Mouse (Mus musculus) thymus, postnatal 36 days (tissue): Measurements from ENCODE around the gene Armc10.
"Not testable (repeated sequence)": the region's sequence is repeated elsewhere in the genome, so short reads cannot be mapped to it uniquely, and the experiment has no call there.

Source experiments
- DNase-seq, 2 experiments: peaks; one replicate each; pipeline ENCODE4 v3.0.0; 2022; ENCODE audit warnings: mixed read lengths in 2 of 2

The Armc10 gene

DNA sequence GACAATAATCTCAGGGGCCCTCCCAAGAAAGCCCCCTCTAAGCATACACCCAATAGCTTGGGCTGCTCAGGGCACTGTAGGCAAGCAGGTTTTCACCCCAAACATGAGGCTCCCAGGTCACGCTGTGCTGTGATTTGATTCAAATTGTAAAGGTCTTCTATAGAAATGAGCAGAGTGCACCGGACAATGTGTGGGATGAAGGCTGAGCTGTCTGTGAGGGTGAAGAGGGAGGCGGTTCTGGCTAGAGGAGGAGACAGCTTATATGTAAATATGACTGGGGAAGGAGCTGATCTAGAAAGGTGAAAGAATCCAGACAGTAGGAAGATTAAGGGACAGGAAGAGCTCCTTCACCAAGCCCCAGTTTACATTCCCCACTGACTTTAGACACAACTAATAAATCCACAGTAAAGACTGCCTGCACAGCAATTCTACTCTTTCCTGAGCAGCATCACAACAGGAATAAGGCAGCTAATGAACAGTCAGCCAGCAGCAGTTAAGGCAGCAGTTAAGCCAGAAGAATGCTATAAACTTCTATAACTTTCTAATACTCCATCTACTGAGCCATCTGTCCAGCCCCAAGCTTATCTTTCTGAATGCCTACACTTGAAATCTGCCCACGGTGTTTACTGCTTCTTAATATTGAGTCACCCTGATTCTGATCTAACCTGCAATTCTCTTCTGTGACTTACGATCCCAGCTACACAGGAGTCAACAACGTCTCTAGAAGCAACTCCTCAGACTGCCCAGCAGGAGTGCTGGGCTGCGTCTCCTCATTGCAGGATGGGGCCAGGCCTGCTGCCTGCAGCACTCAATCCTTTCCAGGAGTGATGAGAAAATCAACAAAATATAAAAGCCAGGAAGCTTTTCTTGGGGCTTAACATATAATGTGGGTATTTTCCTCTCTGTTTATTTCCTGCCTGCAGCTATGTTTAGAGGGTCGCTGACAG is 21.9 kb downstream of the Armc10 start:
- DNase-seq, result no peak

DNA sequence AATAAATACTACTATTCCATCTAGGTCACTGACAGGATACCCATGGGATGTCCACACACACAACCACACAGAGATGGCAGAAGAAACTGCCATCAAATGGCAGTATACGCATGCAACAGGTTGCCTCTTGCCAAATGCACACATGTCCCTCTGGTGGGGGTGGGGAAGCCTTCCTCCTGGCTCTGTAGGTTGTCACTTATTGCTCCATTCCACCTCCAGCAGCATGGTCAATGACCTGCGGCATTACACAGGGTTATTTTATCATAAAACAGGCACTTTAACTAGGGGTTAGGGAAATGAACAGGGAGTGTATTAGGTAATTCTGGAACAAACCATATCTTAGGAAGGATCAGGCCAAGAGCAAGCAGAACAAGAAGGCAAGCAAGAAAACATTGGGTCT is 23.7 kb downstream of the Armc10 start:
- DNase-seq, result no peak

DNA sequence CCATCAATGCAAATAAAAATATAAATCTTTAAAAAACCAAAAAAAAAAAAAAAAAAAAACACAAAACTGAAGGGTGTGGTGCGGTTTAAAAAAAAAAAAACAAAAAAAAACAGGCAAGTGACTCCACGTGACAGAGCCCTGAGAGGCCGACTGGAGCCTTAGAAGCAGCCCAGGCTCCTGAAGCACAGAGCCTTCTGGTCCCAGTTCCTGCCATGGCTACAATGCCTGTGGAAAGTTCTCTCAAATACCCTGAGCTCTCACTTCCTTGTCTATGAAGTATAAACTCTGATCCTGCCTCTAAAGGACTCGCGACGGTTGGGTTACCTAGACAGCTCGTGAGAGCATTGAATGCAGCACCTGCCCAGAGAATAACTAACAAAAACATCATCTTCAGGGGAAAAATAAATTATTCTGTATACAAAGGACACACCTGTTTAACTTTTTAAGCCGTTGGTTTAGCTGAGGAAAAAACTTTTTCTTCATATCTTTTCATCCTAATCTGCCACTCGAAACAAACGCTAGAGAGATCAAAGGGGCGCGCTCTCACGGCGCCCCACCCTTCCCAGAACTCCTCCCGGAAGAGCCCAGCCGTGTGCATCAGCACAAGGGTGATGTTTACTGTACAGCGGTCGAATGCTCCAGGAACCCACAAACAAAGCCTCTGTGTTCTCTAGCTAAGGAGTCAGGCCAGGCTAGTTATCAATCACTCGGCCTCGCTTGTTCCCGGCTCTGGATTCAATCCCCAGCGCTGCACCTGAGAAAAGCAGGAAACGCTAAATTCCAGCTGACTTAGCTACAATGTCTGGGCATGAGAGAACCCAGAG is 27.4 kb downstream of the Armc10 start:
- DNase-seq, result peak; percentile 43 to 66

DNA sequence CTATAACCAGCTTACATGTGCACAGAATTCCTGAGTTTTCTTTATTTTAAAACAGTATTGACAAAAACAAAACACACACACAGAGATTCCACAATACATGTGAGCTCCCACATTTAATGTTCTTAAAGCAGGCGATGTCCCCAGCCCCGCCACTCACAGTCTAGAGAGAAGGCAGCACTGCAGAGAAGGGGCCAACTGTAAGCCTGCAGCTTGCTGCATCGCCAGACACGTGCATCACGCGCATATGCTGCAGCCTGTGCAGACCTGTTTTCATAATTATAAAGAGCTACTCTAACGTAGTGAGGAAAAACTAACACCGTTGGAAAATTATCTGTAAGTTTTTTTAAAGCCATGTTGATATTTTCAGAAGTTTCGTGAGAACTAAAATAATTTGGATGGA is 28.1 kb downstream of the Armc10 start:
- DNase-seq, result peak in 1 of 2 experiments; percentile 29

DNA sequence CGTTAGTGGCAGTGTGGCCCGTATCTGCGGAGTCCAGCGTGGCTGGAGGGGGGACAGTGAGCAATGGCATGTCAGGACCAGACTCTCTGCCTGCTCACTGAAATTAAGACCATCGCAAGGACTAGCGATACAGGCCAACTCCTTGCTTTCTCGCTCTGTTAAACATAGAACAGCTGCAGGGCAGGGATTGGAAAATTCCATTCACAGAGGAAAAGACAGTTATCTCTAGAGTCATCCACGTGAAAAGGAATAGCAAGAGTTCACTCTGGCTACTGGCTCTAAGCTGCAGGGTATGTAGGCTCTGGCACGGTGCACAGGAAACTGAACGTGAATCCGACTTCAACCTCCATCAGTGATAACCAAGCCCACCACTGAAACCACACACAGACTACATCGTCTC is 29.4 kb downstream of the Armc10 start:
- DNase-seq, result no peak

DNA sequence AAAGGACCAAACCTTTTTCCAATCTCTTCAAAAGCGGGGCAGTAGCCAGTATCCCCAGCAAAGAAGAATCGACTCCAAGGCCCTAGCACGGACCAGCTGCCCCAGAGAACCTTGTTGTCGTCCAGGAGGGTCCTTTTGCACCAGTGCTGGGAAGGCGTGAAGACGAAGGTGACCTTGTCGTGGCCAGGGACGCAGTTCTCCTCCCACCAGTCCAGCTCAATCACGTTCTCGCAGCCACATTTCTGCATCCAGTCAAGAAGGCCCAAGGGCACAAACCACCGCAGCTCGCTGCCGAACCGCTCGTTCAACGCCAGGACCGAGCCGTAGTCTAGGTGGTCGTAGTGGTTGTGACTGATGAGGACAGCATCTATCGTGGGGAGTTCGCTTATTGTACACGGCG is 29.9 kb downstream of the Armc10 start:
- DNase-seq, result no peak

DNA sequence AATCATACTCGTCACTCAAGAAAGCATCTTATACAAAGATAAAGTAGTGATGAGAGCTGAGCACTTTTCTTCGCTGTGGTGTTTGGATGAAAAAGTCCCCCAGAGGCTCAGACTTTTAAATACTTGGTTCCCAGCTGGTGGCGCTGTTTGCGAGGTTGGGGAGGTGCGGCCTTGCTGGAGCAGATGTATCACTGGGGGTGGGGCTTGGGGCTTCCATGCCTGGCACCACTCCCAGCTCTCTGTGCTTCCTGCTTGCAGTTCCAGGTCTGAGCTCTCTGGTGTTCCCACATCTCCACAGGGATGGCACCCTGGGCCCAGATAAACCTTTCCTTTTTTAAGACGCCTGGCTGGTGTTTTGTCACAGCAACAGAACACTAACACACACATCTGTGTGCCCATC is 32.3 kb downstream of the Armc10 start:
- DNase-seq, result no peak

DNA sequence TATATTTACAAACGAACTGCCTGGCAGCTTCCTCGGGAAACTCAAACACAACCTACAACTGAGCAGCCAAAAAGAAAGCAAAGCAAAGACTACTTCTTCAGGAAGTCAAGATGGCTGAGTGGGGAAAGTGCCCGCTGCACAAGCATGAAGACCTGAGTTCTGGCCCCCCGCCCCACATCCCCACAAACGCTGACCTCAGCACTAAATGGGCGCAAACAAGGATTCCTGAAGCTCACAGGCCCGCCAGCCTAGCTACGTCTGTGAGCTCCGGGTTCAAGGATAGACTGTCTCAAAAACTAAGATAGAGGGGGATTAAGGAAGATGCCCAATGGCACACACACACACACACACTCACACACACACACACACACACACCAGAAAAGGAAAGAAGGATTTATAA is 32.8 kb downstream of the Armc10 start:
- DNase-seq, result no peak

DNA sequence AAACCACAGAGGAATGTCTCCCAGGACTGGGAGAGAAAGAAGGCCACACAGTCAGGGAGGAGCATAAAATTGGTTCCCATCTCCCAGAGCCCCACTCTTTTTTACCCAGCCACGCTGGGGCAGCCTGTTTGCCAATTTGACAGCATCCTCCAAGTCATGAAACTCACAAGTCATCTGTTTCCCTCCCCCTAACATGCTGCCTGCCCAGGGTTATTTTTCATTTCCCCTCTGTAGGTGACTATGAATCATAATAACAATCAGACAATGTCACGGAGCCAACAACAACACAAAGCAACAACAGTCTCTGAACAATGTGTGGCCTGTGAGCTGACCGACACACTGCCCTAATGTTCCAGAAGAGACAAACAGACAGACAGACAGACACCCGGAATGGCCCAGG is 34.4 kb downstream of the Armc10 start:
- DNase-seq, result no peak

DNA sequence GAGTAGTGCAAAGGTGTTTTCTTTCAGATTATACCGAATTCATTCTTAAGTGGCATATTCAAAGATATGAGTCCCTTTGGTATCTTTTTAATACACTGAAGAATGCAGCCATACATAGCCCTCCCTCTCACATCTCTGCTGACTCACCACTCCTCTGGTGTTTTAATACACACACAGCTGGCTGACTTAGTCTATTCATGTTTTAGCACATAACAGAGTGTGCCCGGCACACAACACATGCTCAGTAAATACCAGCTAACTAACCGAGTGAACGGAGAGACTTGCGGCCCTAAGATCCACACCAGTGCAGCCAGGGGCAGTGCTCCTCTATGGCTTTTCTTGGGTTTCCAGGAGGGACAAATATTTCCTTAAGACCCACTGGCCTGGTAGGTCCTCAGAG is 35.3 kb downstream of the Armc10 start:
- no peak for DNase-seq

DNA sequence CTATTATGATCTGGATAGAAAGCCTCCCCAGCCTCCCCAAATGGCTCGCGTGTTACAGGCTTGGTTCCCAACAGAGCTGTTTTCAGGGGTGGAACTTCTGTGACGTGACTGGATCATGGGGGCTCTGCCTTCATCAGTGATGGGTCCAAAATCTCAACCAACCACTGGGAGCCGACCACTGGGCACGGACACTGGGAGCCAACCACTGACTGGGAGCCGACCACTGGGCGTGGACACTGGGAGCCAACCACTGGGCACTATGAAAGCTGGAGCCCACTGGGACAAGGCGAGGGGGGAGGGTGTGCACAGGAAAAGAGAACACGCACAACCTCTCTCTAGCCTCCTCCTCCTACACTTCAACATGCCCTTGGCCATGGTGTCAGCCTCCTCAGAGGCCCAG is 38.2 kb downstream of the Armc10 start:
- DNase-seq, result no peak

DNA sequence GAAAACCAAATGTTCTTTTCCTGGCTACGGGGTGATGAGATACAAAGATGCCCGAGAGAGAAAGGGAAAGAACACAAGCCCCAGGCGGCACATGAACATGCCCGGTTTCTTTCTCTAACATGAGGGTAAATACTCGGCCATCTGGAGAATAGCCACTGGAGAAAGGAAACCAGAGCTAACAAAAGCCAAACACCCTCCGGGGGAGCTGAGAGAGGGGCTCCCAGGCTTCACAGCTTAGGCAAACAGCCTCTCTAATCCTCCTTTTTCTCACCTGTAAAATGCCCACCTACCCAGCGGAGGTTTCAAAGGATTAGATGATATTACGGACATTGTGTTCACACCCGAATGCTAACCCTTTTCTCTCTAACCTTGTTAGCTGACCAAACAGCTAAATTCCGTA is 39.4 kb downstream of the Armc10 start:
- no peak for DNase-seq

DNA sequence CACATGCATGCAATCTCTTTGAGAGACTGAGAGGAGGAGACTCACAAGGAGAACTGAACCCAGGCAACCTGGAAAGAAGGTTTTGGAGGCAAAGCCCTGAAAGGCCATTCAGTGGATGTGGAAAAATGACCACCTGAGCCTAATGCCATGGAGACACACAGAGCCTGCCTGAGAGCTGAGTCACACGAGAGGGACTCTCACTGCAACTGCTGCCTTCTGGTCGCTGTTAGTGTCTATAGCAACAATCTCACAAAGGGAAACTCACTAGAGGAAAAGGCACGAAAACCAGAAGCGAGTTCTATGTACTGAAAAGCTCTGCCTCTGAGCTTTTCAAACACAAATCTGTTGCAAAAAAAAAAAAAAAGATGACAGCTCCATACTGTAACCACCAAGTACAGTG is 41.4 kb downstream of the Armc10 start:
- DNase-seq, result no peak

DNA sequence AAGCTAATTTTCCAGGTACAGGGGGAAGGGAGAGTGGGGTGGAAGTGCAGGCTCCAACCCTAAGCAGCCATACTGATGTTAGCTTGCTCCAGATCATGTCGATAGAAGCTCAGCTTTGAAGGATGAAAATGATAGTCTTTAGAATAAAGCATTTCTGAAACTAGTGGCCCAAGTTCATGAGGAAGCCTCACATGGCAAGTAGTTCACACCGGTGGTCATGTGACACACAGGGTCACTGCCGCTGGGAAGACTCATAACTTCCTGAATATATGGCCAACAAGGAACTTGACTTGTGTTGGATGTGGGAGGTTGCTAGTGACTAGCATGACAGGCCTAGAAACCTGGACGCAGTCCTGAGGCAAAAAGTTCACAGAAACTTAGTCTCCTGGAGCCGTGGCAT is 46.6 kb downstream of the Armc10 start:
- no peak for DNase-seq

DNA sequence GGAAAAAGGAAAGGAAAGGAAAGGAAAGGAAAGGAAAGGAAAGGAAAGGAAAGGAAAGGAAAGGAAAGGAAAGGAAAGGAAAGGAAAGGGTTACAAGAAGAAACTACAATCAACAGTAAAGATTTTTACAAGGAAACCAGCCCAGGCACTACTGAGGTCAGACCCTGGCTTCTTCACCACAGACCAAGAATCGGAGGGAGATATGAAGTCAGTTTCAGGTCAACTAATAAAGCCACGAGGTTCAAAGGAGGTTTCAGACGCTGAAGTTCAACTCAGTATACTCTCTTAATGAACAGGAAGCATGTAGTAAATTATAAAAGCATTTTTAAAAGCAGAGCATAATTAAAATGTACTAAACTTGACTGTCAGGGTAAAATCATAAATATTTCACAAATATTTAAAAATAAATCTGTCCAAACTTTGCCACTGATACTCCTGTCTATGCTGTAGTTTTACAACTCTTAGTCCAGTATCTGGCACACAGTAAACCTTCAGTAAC is 47.8 kb downstream of the Armc10 start:
- no peak for DNase-seq

DNA sequence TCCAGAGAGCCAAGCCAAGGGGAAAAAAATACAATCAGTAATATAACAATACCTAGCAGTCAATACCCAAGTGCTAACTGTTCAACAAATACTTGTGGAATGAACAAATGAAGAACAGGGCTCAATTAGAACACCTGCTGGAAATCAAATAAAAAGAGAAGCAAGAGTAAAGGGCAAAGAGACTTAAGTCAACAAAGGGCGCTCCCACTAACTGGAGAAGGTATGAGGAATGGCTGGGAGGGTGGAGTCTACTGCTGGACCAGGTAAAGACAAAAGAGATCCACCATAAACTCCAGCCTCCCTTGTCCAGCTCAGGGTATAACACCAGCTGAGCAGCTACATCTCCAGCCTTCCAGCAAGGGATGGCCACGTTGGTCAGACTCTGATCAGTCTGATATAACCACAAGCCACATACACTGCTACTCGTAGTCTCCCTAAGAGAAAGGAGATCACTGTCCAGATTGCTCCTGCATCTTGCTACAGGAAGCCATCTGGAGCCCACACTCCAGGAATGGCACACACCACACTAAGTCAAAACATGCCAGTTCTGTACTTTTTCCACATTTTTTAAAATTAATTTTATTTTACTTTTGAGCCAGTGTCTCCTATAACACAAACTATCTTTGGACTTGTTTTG is 49.4 kb downstream of the Armc10 start:
- DNase-seq, result no peak

DNA sequence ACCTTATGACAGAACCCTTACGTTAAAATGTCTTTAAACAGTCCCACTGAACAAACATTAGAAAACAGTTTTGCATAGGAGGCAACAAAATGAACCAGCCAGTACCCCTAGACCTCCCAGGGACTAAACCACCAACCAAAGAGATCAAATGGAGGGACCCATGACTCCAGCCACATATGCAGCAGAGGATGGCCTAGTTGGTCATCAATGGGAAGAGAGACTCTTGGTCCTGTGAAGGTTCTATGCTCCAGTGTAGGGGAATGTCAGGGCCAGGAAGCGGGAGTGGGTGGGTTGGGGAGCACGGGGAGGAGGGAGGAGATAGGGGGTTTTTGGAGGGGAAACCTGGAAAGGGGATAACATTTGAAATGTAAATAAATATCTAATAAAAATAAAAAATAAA is 53.9 kb downstream of the Armc10 start:
- DNase-seq, result not testable (repeated sequence)

DNA sequence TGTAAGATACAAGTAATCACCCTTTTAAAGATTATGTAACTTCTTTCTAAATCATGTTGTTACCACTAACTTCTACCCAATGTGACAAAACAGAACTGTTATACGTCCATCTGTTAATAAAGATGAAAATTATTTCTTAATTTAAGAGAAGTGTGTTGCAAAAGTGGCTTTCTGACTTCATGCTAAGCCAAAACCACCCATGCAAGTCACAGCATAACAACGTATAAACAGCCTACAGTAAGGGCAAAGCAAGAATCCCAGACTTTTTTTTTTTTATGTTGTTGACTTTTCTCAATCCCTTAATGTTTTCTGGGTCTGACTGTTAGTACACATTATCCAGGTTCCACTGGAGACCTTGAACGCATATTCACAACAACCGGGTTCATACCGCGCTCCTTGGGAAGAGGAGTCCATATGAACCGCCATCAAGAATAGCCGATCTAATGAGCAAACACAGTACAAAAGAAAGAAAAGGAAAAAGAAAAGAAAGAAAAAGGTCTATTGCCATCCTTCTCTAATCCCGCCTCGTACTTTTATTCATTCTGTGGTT is 54.7 kb downstream of the Armc10 start:
- DNase-seq, result no peak

DNA sequence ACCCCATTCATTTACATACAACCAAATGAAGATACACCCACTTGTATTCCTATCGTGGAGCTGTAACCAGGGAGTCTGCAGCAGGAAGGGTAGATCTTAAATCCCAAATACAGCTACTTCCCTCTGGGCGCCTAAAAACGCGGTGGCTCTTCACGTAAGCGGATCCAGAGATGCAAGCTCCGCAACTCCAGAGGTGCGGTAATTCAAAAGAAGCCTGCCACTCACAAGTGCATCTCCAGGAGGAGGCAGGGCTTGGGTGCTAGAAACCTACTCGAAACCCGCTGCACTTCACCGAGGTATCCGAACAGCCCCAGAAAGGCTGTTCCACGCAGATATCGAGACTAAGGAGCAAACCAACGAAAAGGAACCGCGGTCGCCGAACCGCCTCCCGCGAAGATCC is 55.3 kb downstream of the Armc10 start:
- DNase-seq, result no peak

DNA sequence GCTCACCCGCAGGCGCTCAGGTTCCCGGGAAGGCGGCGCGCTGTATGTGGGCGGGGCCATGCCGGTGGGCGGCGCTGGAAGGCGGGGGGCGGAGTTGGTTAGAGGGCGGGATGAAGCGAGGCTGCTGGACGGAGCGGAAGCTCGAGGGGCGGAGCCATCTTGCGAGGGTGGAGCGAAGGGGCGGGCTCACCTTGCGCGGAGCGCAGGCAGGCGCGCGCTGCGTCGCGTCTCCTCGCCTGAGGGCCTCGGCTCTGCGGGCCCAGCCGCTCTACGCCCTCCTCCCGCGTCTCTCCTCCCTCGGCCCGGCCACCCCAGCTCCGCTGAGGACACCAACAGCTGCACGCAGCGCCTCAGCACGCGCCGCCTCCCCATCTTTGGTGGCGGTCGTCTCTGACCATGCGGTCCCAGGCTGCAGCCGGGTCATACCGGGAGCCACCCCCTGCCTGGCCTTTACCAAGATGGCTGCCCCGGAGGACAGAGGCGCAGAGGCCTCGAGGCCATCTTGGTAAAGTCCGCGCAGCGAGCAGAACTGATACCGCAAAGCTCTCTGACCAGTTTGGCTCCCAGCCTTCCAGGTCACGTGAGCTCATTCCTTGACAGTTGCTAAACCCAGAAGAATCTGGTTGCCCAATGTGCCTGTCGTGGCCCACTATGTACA is 55.9 kb downstream of the Armc10 start, which contains the start of gene Napepld:
Gene Napepld (minus strand): TSS at position 46 of the 658 bp plus-strand sequence.
- DNase-seq, result peak; percentile 99 to 100

DNA sequence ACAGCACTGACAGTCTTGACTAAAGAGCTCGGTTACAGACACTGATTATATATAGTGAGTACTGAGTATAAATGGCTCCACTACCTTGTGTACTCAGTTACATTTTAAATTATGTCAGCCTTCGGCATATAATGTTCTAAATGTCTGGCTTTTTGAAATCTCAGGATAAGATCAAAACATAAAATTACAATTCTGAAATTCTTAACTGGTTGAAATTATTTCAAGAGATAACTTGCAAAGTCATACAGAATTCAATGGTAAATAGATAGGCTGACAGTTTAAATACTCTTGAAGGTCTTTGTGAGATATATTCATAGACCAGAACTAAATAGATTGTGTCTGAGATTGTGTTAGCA is 56.4 kb downstream of the Armc10 start:
- DNase-seq, result no peak

DNA sequence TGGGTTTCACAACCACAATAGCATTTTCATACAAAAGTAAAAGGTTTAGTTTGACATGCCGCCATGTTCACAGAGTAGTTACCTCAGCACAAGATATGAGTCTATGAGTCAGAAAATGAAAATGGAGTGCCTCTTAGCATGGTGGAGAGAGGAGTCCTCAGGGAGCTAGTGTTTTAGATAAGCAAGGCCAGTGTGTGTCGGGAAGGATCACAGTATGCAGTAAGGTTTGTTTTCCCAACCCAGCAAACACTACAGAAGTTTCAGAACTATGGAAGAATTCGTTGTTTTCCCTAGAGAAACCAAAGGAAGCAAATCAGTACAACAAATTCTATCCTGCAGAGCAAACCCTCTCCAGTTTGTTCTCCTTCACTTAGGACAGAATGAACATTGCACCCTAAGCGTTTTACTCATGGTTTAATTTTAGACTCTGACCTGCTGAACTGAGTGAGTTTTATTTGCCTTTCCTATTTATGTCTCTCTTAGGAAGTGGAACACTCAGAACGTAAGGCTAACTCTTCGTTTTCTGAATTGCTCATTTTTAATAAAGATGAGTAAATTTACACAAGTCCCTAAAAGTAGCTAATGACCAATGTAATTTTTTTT is 57.4 kb downstream of the Armc10 start:
- no peak for DNase-seq
